Mouse (Mus musculus) midbrain, embryonic 11.5 days (tissue): ENCODE data around the gene Tor4a. TPM values are rescaled to one million over a fixed set of nuclear protein-coding genes. Genes with fewer than 3 reads are reported as not detected.

Source experiments
- ATAC-seq: fragments of 200-750 bp; cut with Nextera tagmentation; 2 replicates; pipeline ENCODE4 v1.8.0; 2017; ENCODE audit warnings: moderate TSS enrichment, moderate library complexity; ENCODE audit not compliant: low FRiP score
- DNase-seq: peaks from one replicate; pipeline ENCODE4 v3.0.0; 2015; ENCODE audit warnings: low spot score; ENCODE audit errors: missing footprints
- H3K27ac ChIP-seq: fragments of 300-500 bp; sonication (generic); 2 replicates; pipeline ENCODE4 v1.5.1; 2014; ENCODE audit warnings: low read depth, low read length
- H3K27me3 ChIP-seq: fragments of 300-500 bp; sonication (generic); 2 replicates; pipeline ENCODE4 v1.6.1; 2014; ENCODE audit warnings: mild to moderate bottlenecking, low read length, moderate library complexity, mixed read lengths; ENCODE audit not compliant: control insufficient read depth, insufficient read depth
- H3K36me3 ChIP-seq: fragments of 300-500 bp; sonication (generic); 2 replicates; pipeline ENCODE4 v1.6.1; 2014; ENCODE audit warnings: mild to moderate bottlenecking, low read length, moderate library complexity, mixed read lengths; ENCODE audit not compliant: control insufficient read depth, insufficient read depth
- H3K4me1 ChIP-seq: fragments of 300-500 bp; sonication (generic); 2 replicates; pipeline ENCODE4 v1.6.1; 2014; ENCODE audit warnings: low read length; ENCODE audit not compliant: control insufficient read depth, insufficient read depth
- H3K4me2 ChIP-seq: fragments of 300-500 bp; sonication (generic); 2 replicates; pipeline ENCODE4 v1.6.1; 2014; ENCODE audit warnings: mild to moderate bottlenecking, moderate library complexity
- H3K4me3 ChIP-seq: fragments of 300-500 bp; sonication (generic); 2 replicates; pipeline ENCODE4 v1.5.1; 2014; ENCODE audit warnings: low read depth, low read length
- H3K9ac ChIP-seq: fragments of 300-500 bp; sonication (generic); 2 replicates; pipeline ENCODE4 v1.6.1; 2014; ENCODE audit warnings: low read length
- H3K9me3 ChIP-seq: fragments of 300-500 bp; sonication (generic); 2 replicates; pipeline ENCODE4 v1.6.1; 2016; ENCODE audit warnings: low read length; ENCODE audit not compliant: control insufficient read depth
- WGBS: fragments of 180-500 bp; shearing (Covaris S2); extraction: QIAGEN DNeasy Blood & Tissue Kit; methylation state at CpG from one replicate; pipeline ENCODE4 v1.1.7; 2014; 5-methylcytosine and 5-hydroxymethylcytosine counted together
- polyA plus RNA-seq: library from polyadenylated mRNA; unstranded; fragments of >200 nt; fragmentation: Nextera tagmentation; extraction: Ambion mirVana; gene quantifications from 2 replicates; pipeline ENCODE4 v1.2.1, GENCODE M21; 2014

Gene Tor4a
- polyA plus RNA-seq, 1 experiment from 2014 or later, result 1.5 TPM

- no peak for ATAC-seq
- Histone ChIP-seq H3K4me1 (no peaks in the 10 kb centered on the region), H3K9ac (no peak overlapping the region), H3K9me3 (no peaks in the 10 kb centered on the region), H3K4me3 (no peak overlapping the region), H3K36me3 (no peaks in the 10 kb centered on the region), H3K27me3 (no peaks in the 10 kb centered on the region), H3K27ac (no peak overlapping the region), H3K4me2 (no peak overlapping the region)
- DNase-seq, result no peak
- WGBS, result 74% methylated on average over 4 of the region's 4 CpGs
Observed at GRCm38 (mm10) chr2:25151280-25151956, 45.3 kb downstream of the Tor4a start.

GRCm38 (mm10) chr2:25149643-25150042 is 47.0 kb downstream of the Tor4a start:
- H3K27me3 ChIP-seq, result no peaks in the 10 kb centered on the region
- no peaks in the 10 kb centered on the region for H3K4me1 ChIP-seq
- H3K9me3 ChIP-seq, result no peaks in the 10 kb centered on the region
- no peak for ATAC-seq
- H3K27ac ChIP-seq, result no peak overlapping the region
- H3K36me3 ChIP-seq, result no peaks in the 10 kb centered on the region
- H3K4me3 ChIP-seq, result no peak overlapping the region
- no peak overlapping the region for H3K9ac ChIP-seq
- no peak overlapping the region for H3K4me2 ChIP-seq
- DNase-seq, result no peak
- 80% methylated on average over 2 of the region's 2 CpGs for WGBS

GRCm38 (mm10) chr2:25147892-25148291 is 48.8 kb downstream of the Tor4a start:
- Histone ChIP-seq H3K36me3 (no peaks in the 10 kb centered on the region), H3K9me3 (no peaks in the 10 kb centered on the region), H3K27me3 (no peaks in the 10 kb centered on the region), H3K9ac (no peak overlapping the region), H3K4me1 (no peaks in the 10 kb centered on the region), H3K27ac (no peak overlapping the region), H3K4me2 (no peak overlapping the region), H3K4me3 (no peak overlapping the region)
- WGBS, result 87% methylated on average over 5 of the region's 5 CpGs
- ATAC-seq (no peak), DNase-seq (no peak)

- no peak for ATAC-seq
- 91% methylated on average over 5 of the region's 5 CpGs for WGBS
- Histone ChIP-seq H3K9me3 (no peaks in the 10 kb centered on the region), H3K9ac (no peak overlapping the region), H3K36me3 (no peaks in the 10 kb centered on the region), H3K4me1 (no peaks in the 10 kb centered on the region), H3K27me3 (no peaks in the 10 kb centered on the region), H3K4me3 (no peak overlapping the region), H3K27ac (no peak overlapping the region), H3K4me2 (no peak overlapping the region)
- DNase-seq, result no peak
Observed at GRCm38 (mm10) chr2:25147398-25147797, 49.3 kb downstream of the Tor4a start.

- H3K36me3 ChIP-seq, result no peaks in the 10 kb centered on the region
- H3K27me3 ChIP-seq, result no peaks in the 10 kb centered on the region
- 86% methylated on average over 6 of the region's 6 CpGs for WGBS
- H3K4me2 ChIP-seq, result no peak overlapping the region
- no peaks in the 10 kb centered on the region for H3K4me1 ChIP-seq
- no peak overlapping the region for H3K4me3 ChIP-seq
- H3K27ac ChIP-seq, result no peak overlapping the region
- H3K9ac ChIP-seq, result no peak overlapping the region
- H3K9me3 ChIP-seq, result 0 out of 2 replicates have a peak, but pooled peaks cover 3% of the 10 kb centered on the region
- DNase-seq (no peak), ATAC-seq (no peak)
Observed at GRCm38 (mm10) chr2:25145346-25145745, 51.3 kb downstream of the Tor4a start.

Other genes starting within 250 kb of the Tor4a start
- gene Zmynd19, start 247.1 kb downstream of the Tor4a start, polyA plus RNA-seq, result 32.9 and 33.7 TPM in 2 replicates
- gene Dph7, start 234.5 kb downstream of the Tor4a start, polyA plus RNA-seq, result 32.6 and 33.0 TPM in 2 replicates
- 154 and 163 TPM in 2 replicates for gene Mrpl41, start 221.8 kb downstream of the Tor4a start, polyA plus RNA-seq
- 3.1 and 4.5 TPM in 2 replicates for gene Pnpla7, start 220.9 kb downstream of the Tor4a start, polyA plus RNA-seq
- gene Nsmf, start 142.5 kb downstream of the Tor4a start, polyA plus RNA-seq, result 34.2 and 34.7 TPM in 2 replicates
- not detected in 2 replicates for gene Entpd8, start 116.6 kb downstream of the Tor4a start, polyA plus RNA-seq
- not detected in 2 replicates for gene Noxa1, start 101.7 kb downstream of the Tor4a start, polyA plus RNA-seq
- 60.3 and 63.9 TPM in 2 replicates for gene Nrarp, start 16.1 kb downstream of the Tor4a start, polyA plus RNA-seq
- 96.4 and 102 TPM in 2 replicates for gene Nelfb, start 14.6 kb upstream of the Tor4a start, polyA plus RNA-seq
- not detected in 2 replicates for gene Stpg3, start 17.8 kb upstream of the Tor4a start, polyA plus RNA-seq
- 0.94 TPM in 1 of 2 replicates, not detected in the other for gene Fam166a, start 21.9 kb upstream of the Tor4a start, polyA plus RNA-seq
- gene Tubb4b, start 27.8 kb upstream of the Tor4a start, polyA plus RNA-seq, result 535 and 571 TPM in 2 replicates
- gene Slc34a3, start 37.5 kb upstream of the Tor4a start, polyA plus RNA-seq, result not detected in 2 replicates
- gene Rnf224, start 39.9 kb upstream of the Tor4a start, polyA plus RNA-seq, result not detected in 2 replicates
- 24.4 and 26.9 TPM in 2 replicates for gene Rnf208, start 45.4 kb upstream of the Tor4a start, polyA plus RNA-seq
- gene Cysrt1, start 45.6 kb upstream of the Tor4a start, polyA plus RNA-seq, result 0.32 TPM in 1 of 2 replicates, not detected in the other
- 3.3 and 4.1 TPM in 2 replicates for gene AL732309.1, start 50.0 kb upstream of the Tor4a start, polyA plus RNA-seq
- gene Tmem203, start 58.6 kb upstream of the Tor4a start, polyA plus RNA-seq, result 14.7 and 16.0 TPM in 2 replicates
- 2.4 and 4.5 TPM in 2 replicates for gene Tprn, start 65.7 kb upstream of the Tor4a start, polyA plus RNA-seq
- gene Ssna1, start 75.6 kb upstream of the Tor4a start, polyA plus RNA-seq, result 240 and 247 TPM in 2 replicates
- gene Anapc2, start 75.6 kb upstream of the Tor4a start, polyA plus RNA-seq, result 105 and 117 TPM in 2 replicates
- not detected in 2 replicates for gene Tmem210, start 91.3 kb upstream of the Tor4a start, polyA plus RNA-seq
- gene Lrrc26, start 93.0 kb upstream of the Tor4a start, polyA plus RNA-seq, result not detected in 2 replicates
- gene Grin1, start 122.3 kb upstream of the Tor4a start, polyA plus RNA-seq, result 2.4 and 2.6 TPM in 2 replicates
- 87.2 and 88.1 TPM in 2 replicates for gene Man1b1, start 135.5 kb upstream of the Tor4a start, polyA plus RNA-seq
- gene Dpp7, start 159.5 kb upstream of the Tor4a start, polyA plus RNA-seq, result 15.9 and 16.0 TPM in 2 replicates
- gene Uap1l1, start 168.8 kb upstream of the Tor4a start, polyA plus RNA-seq, result 3.4 and 6.7 TPM in 2 replicates
- gene Sapcd2, start 175.4 kb upstream of the Tor4a start, polyA plus RNA-seq, result 47.9 and 53.3 TPM in 2 replicates
- 0.12 and 0.23 TPM in 2 replicates for gene Entpd2, start 199.0 kb upstream of the Tor4a start, polyA plus RNA-seq
- 101 and 106 TPM in 2 replicates for gene Npdc1, start 202.5 kb upstream of the Tor4a start, polyA plus RNA-seq
- not detected in 2 replicates for gene Fut7, start 226.4 kb upstream of the Tor4a start, polyA plus RNA-seq
- 5.2 and 5.4 TPM in 2 replicates for gene Abca2, start 231.8 kb upstream of the Tor4a start, polyA plus RNA-seq